Mouse (Mus musculus): ENCODE results near the gene Plaur.

Gene Plaur

GRCm38 (mm10) chr7:24462388-24463319, at the start of gene Plaur:
Plaur (plus strand) TSS chr7:24462484.
- in situ Hi-C loops (cut with MboI, MseI) = no loop called here

- in situ Hi-C loops (cut with MboI, MseI) = no loop called here
Observed at GRCm38 (mm10) chr7:24413630-24414029, 48.7 kb upstream of the Plaur start.

GRCm38 (mm10) chr7:24415261-24415660, 47.0 kb upstream of the Plaur start:
- in situ Hi-C loops (cut with MboI, MseI) = no loop called here

GRCm38 (mm10) chr7:24419579-24419978, 42.7 kb upstream of the Plaur start:
- in situ Hi-C loops (cut with MboI, MseI) = no loop called here

GRCm38 (mm10) chr7:24421648-24422047, 40.6 kb upstream of the Plaur start:
- in situ Hi-C loops (cut with MboI, MseI) = no loop called here

DNA sequence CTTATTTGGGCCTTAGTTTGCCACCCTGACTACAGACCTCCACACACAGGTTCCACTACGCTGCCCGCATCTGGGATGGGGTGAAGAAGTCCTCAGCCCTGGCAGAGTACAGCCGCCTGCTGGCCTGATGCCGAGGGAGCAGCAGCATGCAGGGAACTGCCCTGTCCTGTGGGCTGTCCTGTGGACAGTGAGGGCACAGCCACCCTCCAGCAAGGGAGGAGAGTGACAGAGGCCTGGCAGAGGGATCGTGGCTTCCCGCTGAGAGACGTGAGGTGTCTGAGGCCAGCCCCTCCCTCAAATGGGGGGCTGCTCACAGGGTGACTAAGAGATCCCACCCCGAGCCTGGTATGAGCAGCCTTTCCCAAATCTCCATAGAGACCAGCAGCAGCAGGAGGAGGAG, 40.0 kb upstream of the Plaur start:
- in situ Hi-C loops (cut with MboI, MseI) = no loop called here

DNA sequence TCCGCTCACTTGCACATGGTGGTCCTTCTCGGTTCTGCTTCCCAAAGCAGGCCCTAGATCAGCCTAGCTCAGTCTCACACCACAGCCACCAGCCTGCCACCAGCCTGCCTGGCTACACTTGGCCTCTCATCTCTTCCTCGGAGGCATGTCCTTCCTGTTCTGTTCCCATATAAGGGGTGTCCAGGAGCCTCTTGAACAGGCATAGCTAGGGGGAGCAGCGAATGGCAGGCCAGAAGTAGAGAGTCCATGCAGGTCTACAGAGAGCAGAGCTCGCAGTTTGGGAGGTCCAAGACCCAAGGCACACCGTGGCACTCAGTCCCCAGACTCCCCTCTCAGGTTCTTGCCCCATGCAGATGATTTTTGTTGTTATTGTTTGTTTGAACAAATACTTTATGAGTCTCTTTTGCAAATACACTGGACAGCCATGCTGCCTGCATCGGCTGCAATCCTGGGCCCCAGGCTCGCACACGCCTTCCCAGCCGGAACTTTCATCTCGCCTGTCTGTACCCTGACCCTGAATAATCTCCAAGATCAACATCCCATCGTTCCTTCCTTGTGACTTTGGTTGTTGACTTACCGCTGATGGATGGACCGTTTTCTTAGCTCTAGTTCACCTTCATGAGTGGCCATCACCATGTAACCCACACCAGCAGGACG, 39.0 kb upstream of the Plaur start:
- in situ Hi-C loops (cut with MboI, MseI) = no loop called here

GRCm38 (mm10) chr7:24423956-24424732, 38.1 kb upstream of the Plaur start:
- in situ Hi-C loops (cut with MboI, MseI) = no loop called here

DNA sequence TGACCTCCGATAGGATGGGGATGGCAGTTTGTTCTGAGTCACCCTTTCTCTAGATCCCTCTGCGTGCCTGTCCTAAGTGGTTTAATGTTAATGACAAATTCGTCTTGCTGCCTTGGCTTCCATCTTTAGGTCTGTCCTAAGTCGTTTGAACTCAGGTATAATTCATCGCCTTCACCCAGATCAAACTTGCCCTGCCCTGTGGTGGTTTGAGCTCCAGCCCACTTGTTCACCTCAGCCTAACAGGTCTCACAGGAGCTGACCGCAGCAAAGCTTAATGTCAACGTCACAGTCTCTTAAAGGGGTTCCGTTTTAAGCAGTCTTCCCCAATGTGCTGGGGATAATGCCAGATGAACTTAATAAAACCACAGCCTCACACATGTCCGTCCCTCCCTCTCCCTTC, 36.4 kb upstream of the Plaur start:
- in situ Hi-C loops (cut with MboI, MseI) = no loop called here

DNA sequence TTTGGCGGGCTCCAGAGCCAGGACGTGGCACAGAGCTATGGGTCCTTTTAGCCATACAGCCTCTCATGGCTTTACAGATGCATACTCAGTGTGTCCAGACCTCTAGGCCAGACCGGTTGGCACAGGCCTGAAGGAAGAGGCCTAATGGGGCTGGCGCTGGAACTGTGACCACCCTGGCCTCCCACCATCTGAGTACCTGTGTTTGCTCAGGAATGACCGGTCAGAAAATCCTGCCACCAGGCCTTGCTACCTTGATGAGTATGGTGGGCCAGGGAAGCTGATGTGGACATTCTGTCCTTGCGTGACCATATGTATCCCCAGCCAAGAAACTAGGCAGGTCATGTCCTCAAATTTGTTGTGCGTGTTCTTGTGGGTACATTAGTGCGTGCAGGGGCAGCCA, 35.1 kb upstream of the Plaur start:
- in situ Hi-C loops (cut with MboI, MseI) = no loop called here

GRCm38 (mm10) chr7:24428725-24429124, 33.6 kb upstream of the Plaur start:
- in situ Hi-C loops (cut with MboI, MseI) = no loop called here

DNA sequence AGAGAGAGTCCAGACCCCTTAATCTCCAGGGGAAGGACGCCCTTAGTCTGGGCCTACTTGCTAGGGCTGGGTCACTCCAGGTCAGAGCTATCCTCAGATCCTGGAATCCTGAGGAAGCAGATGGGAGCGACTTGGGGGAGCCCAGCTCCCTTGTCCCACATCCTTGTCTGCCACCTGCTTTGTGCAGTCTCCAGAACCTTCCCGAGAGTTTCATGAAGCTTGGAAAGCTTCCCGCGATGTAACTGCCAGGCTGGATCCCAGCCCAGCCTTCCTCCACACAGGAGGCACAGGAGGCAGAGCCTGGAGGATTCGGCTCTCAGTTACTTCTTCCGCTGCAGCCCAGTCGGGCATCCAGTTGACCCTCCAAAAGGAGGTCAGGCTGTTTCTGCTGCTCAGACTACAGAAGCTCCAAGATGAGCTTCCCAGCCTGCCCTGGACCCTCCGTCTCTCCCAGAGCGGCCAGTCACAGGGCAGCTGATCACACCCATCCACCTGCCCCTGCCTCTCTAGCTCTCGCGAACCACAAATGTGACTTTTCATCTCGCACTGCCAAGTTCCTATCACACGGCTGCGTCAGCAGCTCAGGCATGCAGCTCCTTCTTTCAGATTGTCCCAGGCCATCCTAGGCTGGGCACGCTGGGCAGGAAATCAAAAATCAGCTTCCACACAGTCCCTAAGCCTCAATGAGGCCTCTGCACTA, 32.7 kb upstream of the Plaur start:
- in situ Hi-C loops (cut with MboI, MseI) = loop anchor here (5.0 kb wide), 1 partner anchor 38 kb away; no protein-coding TSS in a partner anchor

- in situ Hi-C loops (cut with MboI, MseI) = loop anchor here (5.0 kb wide), 1 partner anchor 37 kb away; no protein-coding TSS in a partner anchor
Observed at GRCm38 (mm10) chr7:24430551-24431345, 31.5 kb upstream of the Plaur start.

DNA sequence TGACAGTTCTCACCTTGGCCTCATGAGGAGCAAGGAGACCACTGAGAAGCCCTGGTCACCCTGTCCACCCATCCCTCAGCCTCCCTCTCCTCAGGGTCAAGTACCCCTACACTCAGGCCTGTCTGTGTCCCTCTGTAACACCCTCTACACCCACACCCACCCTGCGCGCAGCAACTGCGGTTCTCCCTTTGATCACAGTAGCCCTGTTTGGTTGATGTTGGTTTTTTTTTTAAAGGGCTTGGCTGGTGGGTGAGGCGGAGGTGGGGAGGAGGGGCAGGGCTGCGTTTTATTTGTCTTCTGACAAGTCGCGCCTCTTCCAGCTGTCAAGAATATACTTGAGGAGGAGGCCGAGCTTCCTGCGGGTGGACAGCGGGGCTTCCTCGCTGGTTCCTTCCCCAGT, 30.6 kb upstream of the Plaur start:
- in situ Hi-C loops (cut with MboI, MseI) = loop anchor here (5.0 kb wide), 1 partner anchor 36 kb away; no protein-coding TSS in a partner anchor

DNA sequence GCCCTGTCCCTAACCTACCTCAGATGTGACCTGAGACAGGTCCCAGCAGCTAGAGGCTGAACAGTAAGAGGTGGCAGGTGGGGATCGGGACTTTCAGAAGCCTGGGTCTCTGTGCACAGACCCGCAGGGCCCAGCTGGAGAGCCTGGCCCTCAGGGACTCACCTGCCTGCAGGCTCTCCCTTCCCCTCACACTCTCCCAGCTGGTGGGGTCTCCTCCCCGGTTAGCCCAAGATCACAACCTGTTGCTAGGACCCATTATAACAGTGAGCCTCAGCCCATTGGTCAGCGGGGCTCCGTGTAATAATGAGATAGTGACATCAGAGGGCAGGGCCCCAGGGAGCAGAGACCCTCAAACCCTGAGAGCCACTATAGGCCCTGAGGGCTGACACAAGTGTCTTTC, 27.0 kb upstream of the Plaur start:
- in situ Hi-C loops (cut with MboI, MseI) = no loop called here

GRCm38 (mm10) chr7:24437981-24438380, 24.3 kb upstream of the Plaur start:
- in situ Hi-C loops (cut with MboI, MseI) = no loop called here

DNA sequence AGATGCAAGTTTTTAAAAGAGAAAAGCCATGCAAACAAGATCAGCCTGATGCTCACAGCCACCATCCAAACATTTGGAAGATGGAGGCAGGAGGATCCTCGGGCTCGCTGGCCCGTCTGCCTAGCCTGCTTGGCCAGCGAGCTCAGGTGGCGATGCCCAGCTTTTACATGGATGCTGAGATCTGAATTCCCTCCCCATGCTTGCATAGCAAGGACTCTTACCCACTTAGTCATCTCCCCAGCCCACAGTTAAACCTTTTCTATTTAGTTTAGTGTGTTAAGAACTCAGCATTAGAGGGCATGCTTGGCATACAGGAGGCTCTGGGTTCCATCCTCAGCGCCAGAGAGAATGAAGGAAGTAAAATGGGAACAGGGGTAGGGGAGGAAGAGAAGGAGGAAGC, 23.1 kb upstream of the Plaur start:
- in situ Hi-C loops (cut with MboI, MseI) = no loop called here

DNA sequence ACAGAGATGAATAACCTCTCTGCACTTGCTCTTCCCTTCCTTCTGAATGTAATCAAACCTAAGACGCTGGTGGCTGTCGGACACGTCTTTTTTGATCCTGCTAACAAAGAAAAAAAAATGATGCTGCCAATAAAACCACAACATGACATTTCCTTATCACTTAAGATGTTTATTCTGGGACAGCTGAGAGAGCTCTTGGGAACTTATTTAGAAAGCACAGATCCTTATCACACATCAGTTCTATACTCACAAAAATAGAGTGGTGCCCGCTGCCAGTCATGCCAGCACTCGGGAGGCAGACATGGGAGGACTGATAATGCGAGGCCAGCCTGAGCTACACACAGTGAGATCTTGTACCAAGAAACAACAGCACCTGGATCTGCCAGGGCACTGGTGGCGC, 22.4 kb upstream of the Plaur start:
- in situ Hi-C loops (cut with MboI, MseI) = no loop called here

DNA sequence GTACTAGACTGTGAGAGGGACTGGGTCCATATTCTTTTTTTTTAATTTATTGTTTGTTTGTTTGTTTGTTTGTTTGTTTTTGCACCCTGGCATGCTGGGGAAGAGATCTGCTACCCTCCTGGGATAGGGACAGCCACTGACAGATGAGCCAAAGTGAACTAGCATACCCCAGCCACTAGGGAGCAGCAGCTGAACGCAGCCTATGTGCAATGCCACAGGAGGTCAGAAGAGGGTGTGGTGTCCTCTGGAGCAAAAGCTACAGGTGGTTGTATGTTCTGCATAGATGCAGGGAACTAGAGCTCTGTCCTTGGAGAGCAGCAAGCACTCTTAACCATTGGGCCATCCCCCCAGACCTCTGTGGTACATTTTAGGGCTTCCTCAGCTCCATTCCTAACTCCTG, 20.5 kb upstream of the Plaur start:
- in situ Hi-C loops (cut with MboI, MseI) = no loop called here

DNA sequence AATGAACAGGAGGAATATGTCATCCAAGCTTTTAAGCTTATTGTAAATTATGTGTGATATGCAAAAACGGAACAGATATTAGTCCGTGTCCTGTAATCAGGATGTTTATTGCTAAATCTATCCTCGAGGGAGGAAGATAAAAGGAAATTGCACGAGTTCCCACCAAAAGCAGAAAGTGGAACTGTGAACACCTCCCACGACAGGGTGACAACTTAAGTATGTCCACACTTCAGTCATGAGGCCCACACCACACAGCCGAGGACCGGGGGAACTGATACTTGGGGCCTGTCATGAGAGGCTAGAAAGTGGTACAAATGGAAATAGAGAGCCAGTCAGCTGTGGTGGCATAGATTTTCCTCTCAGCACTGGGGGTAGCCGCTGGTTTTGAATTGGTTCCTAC, 20.0 kb upstream of the Plaur start:
- in situ Hi-C loops (cut with MboI, MseI) = no loop called here
